Mouse (Mus musculus) spleen, adult 2 months (tissue): ENCODE data around the gene Slc38a6.

ENCODE experiments used
- CTCF ChIP-seq: fragments of 200-500 bp; IDR thresholded peaks from 2 replicates; pipeline ENCODE4 v1.5.1; 2011; ENCODE audit warnings: mild to moderate bottlenecking, inconsistent platforms; ENCODE audit not compliant: insufficient read depth, insufficient read length, insufficient replicate concordance; ENCODE audit errors: extremely low read depth
- POLR2A ChIP-seq: fragments of 200-500 bp; IDR thresholded peaks from 2 replicates; pipeline ENCODE4 v1.6.1; 2011; ENCODE audit warnings: low read depth, low read length, inconsistent platforms

- TF ChIP-seq POLR2A (no peak), CTCF (no peak)
Measured at GRCm38 (mm10) chr12:73350466-73350865, 63.9 kb downstream of the Slc38a6 start.
